Mouse (Mus musculus): ENCODE measurements at regions not wholly inside any gene's neighbourhood (a gene's known extent, or its start where the extent isn't known, plus 50 kb on each side); places are given as distances from the start of the nearest gene placed in this dataset.
A peak's percentile ranks its signal among the peaks of the same experiment; 100 is the strongest.
"Not testable (repeated sequence)": the region's sequence is repeated elsewhere in the genome, so short reads cannot be mapped to it uniquely, and the experiment has no call there.

- not testable (repeated sequence) for H3K27me3 ChIP-seq (replicated peaks; ENCODE audit: control insufficient read depth, insufficient read depth, low read length); H3K27ac ChIP-seq (ENCODE audit: low read depth, low read length); H3K4me1 ChIP-seq (replicated peaks; ENCODE audit: control insufficient read depth, insufficient read depth, low read length); H3K9me3 ChIP-seq (ENCODE audit: control insufficient read depth); H3K4me3 ChIP-seq (ENCODE audit: low read depth, low read length); H3K36me3 ChIP-seq (ENCODE audit: control insufficient read depth, insufficient read depth); ATAC-seq; H3K9ac ChIP-seq (ENCODE audit: low read depth, low read length); H3K4me2 ChIP-seq (replicated peaks; ENCODE audit: low read depth)
- 89% methylated on average over 2 of the region's 2 CpGs for WGBS
Observed at GRCm38 (mm10) chr8:55347851-55348250, 393.2 kb downstream of the Gpm6a start.

DNA sequence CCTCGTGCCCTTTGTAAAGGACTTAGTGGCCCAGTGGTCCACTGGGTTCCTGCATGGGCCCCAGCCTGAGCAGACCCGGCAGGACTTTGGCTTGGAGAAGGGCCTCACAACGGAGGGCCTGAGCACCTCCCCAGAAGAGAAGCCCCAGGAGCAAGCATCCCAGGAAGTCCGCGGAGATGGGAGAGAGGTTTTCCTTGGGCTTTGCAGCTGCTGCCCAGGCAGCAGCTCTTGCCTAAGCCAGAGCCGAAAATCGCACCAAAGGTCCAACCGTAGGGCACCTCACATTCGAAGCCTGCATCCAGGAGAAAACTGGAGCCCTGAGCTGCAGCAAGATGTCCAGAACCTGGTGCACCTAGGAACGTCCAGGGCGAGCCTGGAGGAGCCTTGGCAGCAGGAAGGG, 405.2 kb downstream of the Gpm6a start:
- 81% methylated on average over 10 of the region's 11 CpGs for WGBS
- H3K9ac ChIP-seq (ENCODE audit: low read depth, low read length); H3K4me3 ChIP-seq (ENCODE audit: low read depth, low read length); H3K27me3 ChIP-seq (replicated peaks; ENCODE audit: control insufficient read depth, insufficient read depth, low read length); ATAC-seq; H3K4me1 ChIP-seq (replicated peaks; ENCODE audit: control insufficient read depth, insufficient read depth, low read length); H3K9me3 ChIP-seq (ENCODE audit: control insufficient read depth); H3K36me3 ChIP-seq (ENCODE audit: control insufficient read depth, insufficient read depth); H3K27ac ChIP-seq (ENCODE audit: low read depth, low read length); H3K4me2 ChIP-seq (replicated peaks; ENCODE audit: low read depth): not testable (repeated sequence)

DNA sequence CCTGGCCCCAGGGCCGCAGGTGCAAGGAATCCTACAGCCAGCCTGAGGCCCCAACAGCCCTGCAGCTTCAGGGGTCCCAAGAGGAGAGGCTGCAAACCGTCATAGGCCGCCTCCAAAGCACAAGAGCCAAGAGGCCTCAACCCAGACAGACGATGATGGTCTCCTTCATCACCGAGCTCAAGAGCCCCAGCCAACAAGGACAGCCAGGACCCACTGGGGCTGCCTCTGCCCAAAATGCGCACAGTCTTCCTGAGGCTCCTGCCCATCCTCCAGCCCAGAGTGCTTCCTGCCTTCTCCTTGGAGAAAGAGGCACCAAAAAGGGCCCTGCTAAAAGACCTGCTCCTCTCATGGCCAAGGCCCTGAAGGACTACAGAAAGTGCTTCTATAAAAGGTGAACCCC, 412.8 kb downstream of the Gpm6a start:
- not testable (repeated sequence) for H3K9me3 ChIP-seq (ENCODE audit: control insufficient read depth); ATAC-seq
- WGBS = 91% methylated on average over 4 of the region's 6 CpGs

DNA sequence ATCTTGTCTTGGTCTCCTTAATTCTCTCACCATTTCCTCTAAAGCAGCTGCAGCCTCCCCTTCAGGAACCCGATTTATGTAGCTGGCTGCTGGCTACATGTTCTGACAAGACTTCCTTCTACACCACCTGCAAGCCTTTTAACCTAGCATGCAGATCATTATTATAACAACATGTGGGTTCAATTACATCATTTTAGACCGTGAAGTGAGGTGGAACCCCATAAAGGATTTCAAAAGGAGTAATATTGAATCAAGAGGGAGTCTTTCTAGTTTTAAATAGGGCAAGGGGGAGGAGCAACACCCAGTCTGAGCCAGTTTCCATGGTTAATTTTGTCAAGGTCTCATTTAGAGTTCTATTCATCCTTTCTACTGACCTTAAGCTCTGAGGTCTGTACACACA, 442.4 kb downstream of the Gpm6a start:
- no peaks in the 10 kb centered on the region for H3K27me3 ChIP-seq (replicated peaks; ENCODE audit: control insufficient read depth, insufficient read depth, low read length)
- no peak overlapping the region for H3K27ac ChIP-seq (ENCODE audit: low read depth, low read length)
- no peak for ATAC-seq
- H3K36me3 ChIP-seq (ENCODE audit: control insufficient read depth, insufficient read depth) = no peaks in the 10 kb centered on the region
- H3K9me3 ChIP-seq (ENCODE audit: control insufficient read depth) = no peaks in the 10 kb centered on the region
- 63% methylated on average over 2 of the region's 2 CpGs for WGBS
- H3K4me1 ChIP-seq (replicated peaks; ENCODE audit: control insufficient read depth, insufficient read depth, low read length) = no peaks in the 10 kb centered on the region
- no peak overlapping the region for H3K9ac ChIP-seq (ENCODE audit: low read depth, low read length)
- H3K4me2 ChIP-seq (replicated peaks; ENCODE audit: low read depth) = no peak overlapping the region
- TF ChIP-seq CTCF (IDR thresholded peaks at IDR 0.05; ENCODE audit: low read depth) = no peak
- no peak overlapping the region for H3K4me3 ChIP-seq (ENCODE audit: low read depth, low read length)

More for the DNA sequence above, 412.8 kb downstream of the Gpm6a start:
- H3K4me2 ChIP-seq (replicated peaks; ENCODE audit: low read depth); H3K27me3 ChIP-seq (replicated peaks; ENCODE audit: control insufficient read depth, insufficient read depth, low read length); H3K4me1 ChIP-seq (replicated peaks; ENCODE audit: control insufficient read depth, insufficient read depth, low read length); H3K36me3 ChIP-seq (ENCODE audit: control insufficient read depth, insufficient read depth); H3K9ac ChIP-seq (ENCODE audit: low read depth, low read length); H3K27ac ChIP-seq (ENCODE audit: low read depth, low read length); H3K4me3 ChIP-seq (ENCODE audit: low read depth, low read length): not testable (repeated sequence)

DNA sequence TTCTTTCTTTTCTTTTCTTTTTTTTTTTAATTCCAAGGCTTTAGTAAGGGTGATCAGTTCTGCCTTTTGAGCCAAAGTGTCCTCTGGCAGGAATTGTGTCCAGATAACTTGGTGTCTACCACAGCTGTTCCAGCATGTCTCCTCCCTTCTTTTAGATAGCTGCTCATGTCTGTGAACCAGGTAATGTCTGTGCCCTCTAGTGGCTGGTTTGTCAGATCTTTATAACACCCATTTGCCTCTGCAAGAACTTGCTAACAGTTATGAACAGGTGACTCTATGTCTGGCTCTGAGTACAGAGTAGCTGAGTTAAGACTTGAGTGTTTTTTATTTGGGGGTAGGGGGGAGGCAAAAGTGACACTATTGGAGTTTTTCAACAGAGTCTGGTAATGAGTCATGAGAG, 443.7 kb downstream of the Gpm6a start:
- Histone ChIP-seq H3K27me3 (replicated peaks; ENCODE audit: control insufficient read depth, insufficient read depth, low read length) (no peaks in the 10 kb centered on the region), H3K9ac (ENCODE audit: low read depth, low read length) (no peak overlapping the region), H3K27ac (ENCODE audit: low read depth, low read length) (no peak overlapping the region), H3K4me3 (ENCODE audit: low read depth, low read length) (no peak overlapping the region), H3K4me2 (replicated peaks; ENCODE audit: low read depth) (no peak overlapping the region), H3K36me3 (ENCODE audit: control insufficient read depth, insufficient read depth) (no peaks in the 10 kb centered on the region), H3K4me1 (replicated peaks; ENCODE audit: control insufficient read depth, insufficient read depth, low read length) (no peaks in the 10 kb centered on the region), H3K9me3 (ENCODE audit: control insufficient read depth) (no peaks in the 10 kb centered on the region)
- peak; percentile 43 for TF ChIP-seq CTCF (IDR thresholded peaks at IDR 0.05; ENCODE audit: low read depth)
- no peak for ATAC-seq

- no peak overlapping the region for H3K4me3 ChIP-seq (ENCODE audit: low read depth, low read length)
- no peak for TF ChIP-seq CTCF (IDR thresholded peaks at IDR 0.05; ENCODE audit: low read depth)
- H3K27me3 ChIP-seq (replicated peaks; ENCODE audit: control insufficient read depth, insufficient read depth, low read length) = no peaks in the 10 kb centered on the region
- H3K36me3 ChIP-seq (ENCODE audit: control insufficient read depth, insufficient read depth) = no peaks in the 10 kb centered on the region
- no peak overlapping the region for H3K4me2 ChIP-seq (replicated peaks; ENCODE audit: low read depth)
- no peak for ATAC-seq
- WGBS = 84% methylated on average over 3 of the region's 3 CpGs
- no peaks in the 10 kb centered on the region for H3K4me1 ChIP-seq (replicated peaks; ENCODE audit: control insufficient read depth, insufficient read depth, low read length)
- H3K27ac ChIP-seq (ENCODE audit: low read depth, low read length) = no peak overlapping the region
- no peaks in the 10 kb centered on the region for H3K9me3 ChIP-seq (ENCODE audit: control insufficient read depth)
- no peak overlapping the region for H3K9ac ChIP-seq (ENCODE audit: low read depth, low read length)
Observed at GRCm38 (mm10) chr8:55400412-55400811, 445.8 kb downstream of the Gpm6a start.

- not testable (repeated sequence) for H3K4me2 ChIP-seq (replicated peaks; ENCODE audit: low read depth); ATAC-seq; H3K9me3 ChIP-seq (ENCODE audit: control insufficient read depth); H3K4me3 ChIP-seq (ENCODE audit: low read depth, low read length); H3K27me3 ChIP-seq (replicated peaks; ENCODE audit: control insufficient read depth, insufficient read depth, low read length); H3K36me3 ChIP-seq (ENCODE audit: control insufficient read depth, insufficient read depth); H3K27ac ChIP-seq (ENCODE audit: low read depth, low read length); H3K9ac ChIP-seq (ENCODE audit: low read depth, low read length); H3K4me1 ChIP-seq (replicated peaks; ENCODE audit: control insufficient read depth, insufficient read depth, low read length)
- 0% methylated on average over 1 of the region's 1 CpGs for WGBS
Observed at GRCm38 (mm10) chr8:55406903-55407302, 452.3 kb downstream of the Gpm6a start.

Measured in intestine, postnatal 0 days (tissue).